Mouse (Mus musculus): ENCODE measurements around the gene Kansl1. TPM values are rescaled to one million over a fixed set of nuclear protein-coding genes. Genes with fewer than 3 reads are reported as not detected.

Kansl1 gene
- polyA plus RNA-seq, 1 experiment: 15.6 TPM

DNA sequence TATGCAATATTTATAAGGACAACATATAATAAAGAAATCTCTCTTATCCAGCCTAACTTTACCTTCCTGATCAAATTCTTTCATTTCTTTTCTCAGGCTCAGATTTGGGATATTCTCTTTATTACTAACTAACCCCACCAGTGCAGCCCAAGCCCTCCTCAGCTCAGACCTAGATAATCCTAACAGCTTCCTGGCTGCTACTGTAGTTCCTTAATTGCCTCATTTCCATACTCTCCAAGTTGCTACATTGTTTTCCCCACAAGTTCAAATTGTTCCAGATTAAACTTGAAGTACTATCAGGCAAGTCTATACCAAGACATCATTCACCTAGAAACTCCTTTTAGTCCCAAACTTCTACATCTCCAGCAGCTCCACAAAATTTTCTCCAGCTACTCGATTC lies 36.9 kb downstream of the Kansl1 start:
- no peak overlapping the region for H3K4me3 ChIP-seq
- TF ChIP-seq MAX (IDR thresholded peaks at IDR 0.05; ENCODE audit: low read depth): no peak
- TF ChIP-seq POLR2A (IDR thresholded peaks at IDR 0.05; ENCODE audit: insufficient read length, low read depth): no peak
- no peak for TF ChIP-seq E2F4 (IDR thresholded peaks at IDR 0.05; ENCODE audit: insufficient read depth)
- TF ChIP-seq MYOD1 (IDR thresholded peaks at IDR 0.05; ENCODE audit: control insufficient read depth in 1 of 3, insufficient read length in 2 of 3, low read depth in 2 of 3): no peak
- TF ChIP-seq MYOG (IDR thresholded peaks at IDR 0.05; ENCODE audit: control insufficient read depth in 1 of 3, insufficient read depth in 1 of 3, insufficient read length in 2 of 3, low read depth in 2 of 3): no peak
- no peak for TF ChIP-seq TCF12 (IDR thresholded peaks at IDR 0.05; ENCODE audit: insufficient read depth, poor library complexity, severe bottlenecking)
- TF ChIP-seq REST (IDR thresholded peaks at IDR 0.05; ENCODE audit: insufficient read depth, insufficient read length): no peak
- TF ChIP-seq USF1 (IDR thresholded peaks at IDR 0.05; ENCODE audit: low read depth): no peak
- no peak for TF ChIP-seq SRF (IDR thresholded peaks at IDR 0.05; ENCODE audit: control insufficient read depth, insufficient read length, low read depth)
- TF ChIP-seq TCF3 (IDR thresholded peaks at IDR 0.05; ENCODE audit: insufficient read length, low read depth): no peak
- TF ChIP-seq CEBPB (IDR thresholded peaks at IDR 0.05; ENCODE audit: insufficient read depth, poor library complexity, severe bottlenecking): no peak
- TF ChIP-seq POLR2AphosphoS2 (IDR thresholded peaks at IDR 0.05; ENCODE audit: insufficient read length, low read depth): no peak
- no peak overlapping the region for H3ac ChIP-seq (ENCODE audit: control insufficient read depth, insufficient read length)
- no peaks in the 10 kb centered on the region for H3K27me3 ChIP-seq (ENCODE audit: control insufficient read depth, insufficient read depth, insufficient read length)
- H3K4me2 ChIP-seq (ENCODE audit: low read depth): no peak overlapping the region
- H3K36me3 ChIP-seq (ENCODE audit: control insufficient read depth, insufficient read depth): no peaks in the 10 kb centered on the region
- H3K79me2 ChIP-seq (ENCODE audit: control insufficient read depth, insufficient read depth): peaks cover 89% of the 10 kb centered on the region

DNA sequence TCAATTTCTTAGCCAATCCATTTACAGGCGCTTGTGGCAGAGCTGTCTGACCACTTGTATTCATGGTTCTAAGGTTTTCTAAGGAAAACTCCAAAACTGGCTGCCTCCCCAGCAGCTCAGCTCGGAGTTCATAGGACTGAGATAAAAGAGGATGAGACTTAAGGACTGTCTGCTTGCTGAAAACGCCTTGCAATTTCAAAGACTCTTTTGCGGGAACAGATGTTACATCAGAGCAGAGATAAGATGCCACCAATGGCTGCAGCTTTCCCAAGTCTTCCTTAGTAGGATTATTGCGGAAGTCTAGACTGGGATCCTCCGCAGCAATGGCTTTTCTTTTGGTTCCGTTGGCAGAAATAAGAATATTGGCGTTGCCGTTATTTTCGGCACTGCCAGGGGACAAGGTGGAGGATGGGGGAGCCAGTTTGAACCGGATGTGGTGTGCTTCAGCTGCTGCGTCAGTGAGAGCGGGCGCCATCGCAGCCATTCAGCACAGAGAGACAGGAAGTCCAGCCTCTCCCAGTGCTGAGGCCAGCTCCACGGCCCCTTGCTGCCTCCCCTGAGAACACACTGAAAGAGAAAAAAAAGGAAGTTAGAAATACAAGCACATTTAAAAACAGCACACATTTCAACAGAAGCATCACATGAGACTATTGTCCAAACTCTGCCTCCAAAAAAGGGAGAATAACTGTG lies 43.8 kb downstream of the Kansl1 start:
- no peak for TF ChIP-seq CEBPB (IDR thresholded peaks at IDR 0.05; ENCODE audit: insufficient read depth, poor library complexity, severe bottlenecking)
- TF ChIP-seq E2F4 (IDR thresholded peaks at IDR 0.05; ENCODE audit: insufficient read depth): no peak
- no peak for TF ChIP-seq POLR2AphosphoS2 (IDR thresholded peaks at IDR 0.05; ENCODE audit: insufficient read length, low read depth)
- no peak for TF ChIP-seq MYOD1 (IDR thresholded peaks at IDR 0.05; ENCODE audit: control insufficient read depth in 1 of 3, insufficient read length in 2 of 3, low read depth in 2 of 3)
- TF ChIP-seq SRF (IDR thresholded peaks at IDR 0.05; ENCODE audit: control insufficient read depth, insufficient read length, low read depth): no peak
- no peak for TF ChIP-seq TCF3 (IDR thresholded peaks at IDR 0.05; ENCODE audit: insufficient read length, low read depth)
- TF ChIP-seq USF1 (IDR thresholded peaks at IDR 0.05; ENCODE audit: low read depth): no peak
- TF ChIP-seq MYOG (IDR thresholded peaks at IDR 0.05; ENCODE audit: control insufficient read depth in 1 of 3, insufficient read depth in 1 of 3, insufficient read length in 2 of 3, low read depth in 2 of 3): no peak
- TF ChIP-seq POLR2A (IDR thresholded peaks at IDR 0.05; ENCODE audit: insufficient read length, low read depth): no peak
- no peak for TF ChIP-seq TCF12 (IDR thresholded peaks at IDR 0.05; ENCODE audit: insufficient read depth, poor library complexity, severe bottlenecking)
- TF ChIP-seq MAX (IDR thresholded peaks at IDR 0.05; ENCODE audit: low read depth): no peak
- TF ChIP-seq REST (IDR thresholded peaks at IDR 0.05; ENCODE audit: insufficient read depth, insufficient read length): no peak
- peaks cover 100% of the 10 kb centered on the region for H3K79me2 ChIP-seq (ENCODE audit: control insufficient read depth, insufficient read depth)
- no peak overlapping the region for H3ac ChIP-seq (ENCODE audit: control insufficient read depth, insufficient read length)
- no peak overlapping the region for H3K4me3 ChIP-seq
- H3K27me3 ChIP-seq (ENCODE audit: control insufficient read depth, insufficient read depth, insufficient read length): no peaks in the 10 kb centered on the region
- peaks cover 25% of the 10 kb centered on the region for H3K36me3 ChIP-seq (ENCODE audit: control insufficient read depth, insufficient read depth)
- H3K4me2 ChIP-seq (ENCODE audit: low read depth): no peak overlapping the region

DNA sequence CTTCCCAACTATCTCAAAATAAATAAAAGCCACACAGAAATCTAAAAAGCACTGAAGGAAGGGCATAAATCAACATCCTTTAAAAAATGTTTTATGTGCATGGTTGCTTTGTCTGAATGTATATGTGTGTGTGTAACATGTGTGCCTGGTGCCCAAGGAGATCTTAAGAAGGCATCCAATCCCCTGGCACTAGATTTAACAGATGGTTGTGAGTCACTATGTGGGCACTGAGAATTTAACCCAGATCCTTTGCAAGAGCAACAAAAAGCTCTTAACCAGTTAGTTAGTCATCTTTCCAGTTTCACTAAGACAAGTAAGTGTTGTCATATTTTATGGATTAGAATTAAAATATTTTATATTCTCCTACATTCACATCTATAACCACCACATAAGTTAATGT lies 56.4 kb downstream of the Kansl1 start:
- H3K79me2 ChIP-seq (ENCODE audit: control insufficient read depth, insufficient read depth): peaks cover 83% of the 10 kb centered on the region
- H3K4me2 ChIP-seq (ENCODE audit: low read depth): peak overlapping the region; percentile 26
- H3K4me3 ChIP-seq: no peak overlapping the region
- no peaks in the 10 kb centered on the region for H3K27me3 ChIP-seq (ENCODE audit: control insufficient read depth, insufficient read depth, insufficient read length)
- TF ChIP-seq MYOG (IDR thresholded peaks at IDR 0.05; ENCODE audit: control insufficient read depth in 1 of 3, insufficient read depth in 1 of 3, insufficient read length in 2 of 3, low read depth in 2 of 3) (no peak), SRF (IDR thresholded peaks at IDR 0.05; ENCODE audit: control insufficient read depth, insufficient read length, low read depth) (no peak), TCF12 (IDR thresholded peaks at IDR 0.05; ENCODE audit: insufficient read depth, poor library complexity, severe bottlenecking) (no peak), USF1 (IDR thresholded peaks at IDR 0.05; ENCODE audit: low read depth) (no peak), MAX (IDR thresholded peaks at IDR 0.05; ENCODE audit: low read depth) (no peak), CEBPB (IDR thresholded peaks at IDR 0.05; ENCODE audit: insufficient read depth, poor library complexity, severe bottlenecking) (no peak)
- H3ac ChIP-seq (ENCODE audit: control insufficient read depth, insufficient read length): no peak overlapping the region
- H3K36me3 ChIP-seq (ENCODE audit: control insufficient read depth, insufficient read depth): peaks cover 13% of the 10 kb centered on the region

- Histone ChIP-seq H3K79me2 (ENCODE audit: control insufficient read depth, insufficient read depth) (peaks cover 96% of the 10 kb centered on the region), H3K36me3 (ENCODE audit: control insufficient read depth, insufficient read depth) (peaks cover 14% of the 10 kb centered on the region), H3K4me2 (ENCODE audit: low read depth) (no peak overlapping the region), H3K4me3 (no peak overlapping the region), H3K27me3 (ENCODE audit: control insufficient read depth, insufficient read depth, insufficient read length) (no peaks in the 10 kb centered on the region), H3ac (ENCODE audit: control insufficient read depth, insufficient read length) (no peak overlapping the region)
- TF ChIP-seq MYOD1 (IDR thresholded peaks at IDR 0.05; ENCODE audit: control insufficient read depth in 1 of 3, insufficient read length in 2 of 3, low read depth in 2 of 3) (no peak), CEBPB (IDR thresholded peaks at IDR 0.05; ENCODE audit: insufficient read depth, poor library complexity, severe bottlenecking) (no peak), POLR2A (IDR thresholded peaks at IDR 0.05; ENCODE audit: insufficient read length, low read depth) (no peak)
Observed at GRCm38 (mm10) chr11:104407391-104407790, 61.3 kb downstream of the Kansl1 start.

DNA sequence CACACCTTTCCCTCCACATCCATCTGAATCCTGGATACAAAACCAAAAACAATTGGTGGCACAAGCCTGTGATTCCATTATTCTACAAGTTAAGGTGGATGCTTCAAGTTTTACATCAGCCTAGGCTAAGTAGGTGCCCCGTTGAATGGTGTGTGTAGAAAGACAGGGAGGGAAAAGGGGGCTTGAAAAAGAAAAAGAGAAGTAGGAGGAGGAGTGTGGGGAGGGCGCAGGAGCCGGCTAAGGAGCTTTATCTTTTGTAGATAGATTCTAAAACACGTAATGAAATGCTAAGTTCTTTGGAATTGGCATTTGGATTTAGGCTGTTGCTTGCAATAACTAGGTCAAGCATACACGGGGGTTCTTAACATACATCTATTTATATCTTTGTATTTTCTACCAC lies 67.7 kb downstream of the Kansl1 start:
- Histone ChIP-seq H3K27me3 (ENCODE audit: control insufficient read depth, insufficient read depth, insufficient read length) (no peaks in the 10 kb centered on the region), H3K4me2 (ENCODE audit: low read depth) (no peak overlapping the region), H3K79me2 (ENCODE audit: control insufficient read depth, insufficient read depth) (peaks cover 100% of the 10 kb centered on the region), H3K36me3 (ENCODE audit: control insufficient read depth, insufficient read depth) (peaks cover 7% of the 10 kb centered on the region), H3ac (ENCODE audit: control insufficient read depth, insufficient read length) (no peak overlapping the region), H3K4me3 (no peak overlapping the region)
- TF ChIP-seq CEBPB (IDR thresholded peaks at IDR 0.05; ENCODE audit: insufficient read depth, poor library complexity, severe bottlenecking) (no peak), USF1 (IDR thresholded peaks at IDR 0.05; ENCODE audit: low read depth) (no peak), SRF (IDR thresholded peaks at IDR 0.05; ENCODE audit: control insufficient read depth, insufficient read length, low read depth) (no peak), REST (IDR thresholded peaks at IDR 0.05; ENCODE audit: insufficient read depth, insufficient read length) (no peak), MYOG (IDR thresholded peaks at IDR 0.05; ENCODE audit: control insufficient read depth in 1 of 3, insufficient read depth in 1 of 3, insufficient read length in 2 of 3, low read depth in 2 of 3) (no peak), POLR2AphosphoS2 (IDR thresholded peaks at IDR 0.05; ENCODE audit: insufficient read length, low read depth) (no peak), MAX (IDR thresholded peaks at IDR 0.05; ENCODE audit: low read depth) (no peak), MYOD1 (IDR thresholded peaks at IDR 0.05; ENCODE audit: control insufficient read depth in 1 of 3, insufficient read length in 2 of 3, low read depth in 2 of 3) (no peak), TCF3 (IDR thresholded peaks at IDR 0.05; ENCODE audit: insufficient read length, low read depth) (no peak), E2F4 (IDR thresholded peaks at IDR 0.05; ENCODE audit: insufficient read depth) (no peak), TCF12 (IDR thresholded peaks at IDR 0.05; ENCODE audit: insufficient read depth, poor library complexity, severe bottlenecking) (no peak), POLR2A (IDR thresholded peaks at IDR 0.05; ENCODE audit: insufficient read length, low read depth) (no peak)
